ENCODE assay signal across 21 mouse cellular contexts in the genomic region with DNA sequence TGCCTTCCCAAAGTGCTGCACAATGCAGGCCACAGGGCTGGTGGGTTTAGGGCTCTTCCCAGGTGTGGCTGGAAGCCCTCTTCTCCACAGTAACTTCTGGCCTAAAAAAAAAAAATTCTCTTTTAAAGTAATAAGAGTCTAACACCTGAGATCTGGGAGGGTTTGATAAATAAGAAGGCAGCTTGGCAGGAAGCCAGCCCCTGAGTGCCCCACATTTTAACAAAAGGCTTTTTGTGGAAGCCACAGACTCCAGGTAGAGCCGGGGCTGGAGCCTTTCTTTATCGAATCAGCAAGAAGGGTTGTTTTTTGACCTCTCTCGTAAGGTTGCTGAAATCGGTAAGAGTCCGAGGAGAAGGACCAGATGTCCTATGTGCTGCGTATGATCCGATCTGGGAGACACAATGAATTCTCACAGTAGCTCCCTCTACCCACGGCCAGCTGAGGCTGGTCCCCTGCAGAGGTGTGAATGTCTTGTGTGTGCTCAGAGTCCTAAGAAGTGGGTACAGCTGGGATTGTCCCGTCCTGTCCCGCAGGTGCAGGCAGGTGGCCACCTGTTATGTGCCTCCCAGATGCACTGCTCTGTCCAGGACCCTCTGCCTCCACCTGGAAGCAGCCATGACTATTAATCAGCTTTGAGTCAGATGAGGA. TPM values are rescaled to one million over a fixed set of nuclear protein-coding genes. Genes with fewer than 3 reads are reported as not detected.
DNase-seq lines count a peak whose midpoint lies in the region; ATAC-seq and TF ChIP-seq lines count a peak whose summit lies in the region.
"Had no signal": no experiment of that assay in that cellular context is flagged by ENCODE, and none has a peak within 500 bp of the region (broad histone marks: within the 10 kb centered on the region; RNA-seq: fewer than 3 reads in every experiment).

No protein-coding gene starts in this region.

- no peak for TF ChIP-seq POLR2A in kidney, adult 2 months (IDR thresholded peaks at IDR 0.05; ENCODE audit: low read depth, low read length)

- H3K27me3 ChIP-seq in kidney, embryonic 16.5 days (ENCODE audit: insufficient read depth, low read length): 0 out of 2 replicates have a peak, but pooled peaks cover 2% of the 10 kb centered on the region
- H3K27me3 ChIP-seq in kidney, adult 2 months (replicated peaks; ENCODE audit: control insufficient read depth, insufficient read depth, low read length): no peaks in the 10 kb centered on the region
- no peaks in the 10 kb centered on the region for H3K27me3 ChIP-seq in intestine, postnatal 0 days (replicated peaks; ENCODE audit: control insufficient read depth, insufficient read depth, low read length)
- no peaks in the 10 kb centered on the region for H3K27me3 ChIP-seq in stomach, postnatal 0 days (ENCODE audit: control insufficient read depth, insufficient read depth, low read length)
- peaks cover 3% of the 10 kb centered on the region; the same call in 1 of the 2 replicates for H3K27me3 ChIP-seq in forebrain, embryonic 15.5 days

- H3K9me3 ChIP-seq in kidney, embryonic 16.5 days (ENCODE audit: low read length): no peaks in the 10 kb centered on the region
- no peaks in the 10 kb centered on the region for H3K9me3 ChIP-seq in intestine, postnatal 0 days (ENCODE audit: control insufficient read depth)
- no peaks in the 10 kb centered on the region for H3K9me3 ChIP-seq in stomach, postnatal 0 days (ENCODE audit: control insufficient read depth, low read length)
- no peaks in the 10 kb centered on the region for H3K9me3 ChIP-seq in forebrain, embryonic 15.5 days
- H3K9me3 ChIP-seq: limb, embryonic 13.5 days; midbrain, embryonic 13.5 days had no signal

- no peak overlapping the region for H3K4me2 ChIP-seq in kidney, embryonic 16.5 days (replicated peaks; ENCODE audit: low read depth, low read length)
- H3K4me2 ChIP-seq in intestine, postnatal 0 days (replicated peaks; ENCODE audit: low read depth): peak overlapping the region; percentile 37
- no peak overlapping the region for H3K4me2 ChIP-seq in stomach, postnatal 0 days (replicated peaks; ENCODE audit: low read depth)
- H3K4me2 ChIP-seq in forebrain, embryonic 15.5 days (replicated peaks): no peak overlapping the region
- H3K4me2 ChIP-seq: heart, embryonic 11.5 days; limb, embryonic 13.5 days; midbrain, embryonic 13.5 days had no signal

- no peaks in the 10 kb centered on the region for H3K36me3 ChIP-seq in kidney, embryonic 16.5 days (ENCODE audit: insufficient read depth, low read length)
- no peaks in the 10 kb centered on the region for H3K36me3 ChIP-seq in kidney, adult 2 months (ENCODE audit: control insufficient read depth, insufficient read depth, low read length)
- no peaks in the 10 kb centered on the region for H3K36me3 ChIP-seq in intestine, postnatal 0 days (ENCODE audit: control insufficient read depth, insufficient read depth)
- no peaks in the 10 kb centered on the region for H3K36me3 ChIP-seq in stomach, postnatal 0 days (ENCODE audit: control insufficient read depth, insufficient read depth, low read length)
- no peaks in the 10 kb centered on the region for H3K36me3 ChIP-seq in forebrain, embryonic 15.5 days
- H3K36me3 ChIP-seq: limb, embryonic 13.5 days; midbrain, embryonic 13.5 days had no signal

- TF ChIP-seq EP300 in stomach, postnatal 0 days (optimal IDR thresholded peaks at IDR 0.05): no peak

- WGBS in kidney, embryonic 16.5 days: 62% methylated on average over 10 of the region's 10 CpGs
- 75% methylated on average over 10 of the region's 10 CpGs for WGBS in kidney, adult 2 months
- 22% methylated on average over 10 of the region's 10 CpGs for WGBS in intestine, postnatal 0 days
- WGBS in stomach, postnatal 0 days: 31% methylated on average over 10 of the region's 10 CpGs
- WGBS in forebrain, embryonic 15.5 days: 60% methylated on average over 10 of the region's 10 CpGs

- DNase-seq in kidney, adult 2 months: no peak
- DNase-seq in right cerebral cortex, postnatal 25 days: peak; percentile 1
- no peak for DNase-seq in right cerebral cortex, postnatal 14 days
- DNase-seq in stomach, postnatal 0 days (ENCODE audit: low spot score): peak; percentile 80
- DNase-seq: adrenal gland, postnatal 10 days; cerebellum, adult 2 months; gastrocnemius, adult 2 months; heart, postnatal 36 days; retina, postnatal 1 day; thymus, adult 2 months had no signal

- peaks cover 3% of the 10 kb centered on the region for H3K4me1 ChIP-seq in kidney, embryonic 16.5 days (ENCODE audit: insufficient read depth, low read length)
- H3K4me1 ChIP-seq in kidney, adult 2 months (ENCODE audit: control insufficient read depth, insufficient read depth, low read length): peaks cover 5% of the 10 kb centered on the region; the same call in 1 of the 2 replicates
- peaks cover 12% of the 10 kb centered on the region; the same call in 1 of the 2 replicates for H3K4me1 ChIP-seq in intestine, postnatal 0 days (replicated peaks; ENCODE audit: control insufficient read depth, insufficient read depth, low read length)
- H3K4me1 ChIP-seq in stomach, postnatal 0 days (replicated peaks; ENCODE audit: control insufficient read depth, insufficient read depth): no peaks in the 10 kb centered on the region
- no peaks in the 10 kb centered on the region for H3K4me1 ChIP-seq in forebrain, embryonic 15.5 days
- H3K4me1 ChIP-seq: midbrain, embryonic 13.5 days had no signal

- H3K9ac ChIP-seq in kidney, embryonic 16.5 days (replicated peaks; ENCODE audit: low read length): no peak overlapping the region
- H3K9ac ChIP-seq in intestine, postnatal 0 days (ENCODE audit: low read depth, low read length): no peak overlapping the region
- no peak overlapping the region for H3K9ac ChIP-seq in stomach, postnatal 0 days (ENCODE audit: low read length)
- H3K9ac ChIP-seq in forebrain, embryonic 15.5 days (replicated peaks): no peak overlapping the region
- H3K9ac ChIP-seq: limb, embryonic 13.5 days; midbrain, embryonic 13.5 days had no signal

- TF ChIP-seq CTCF in kidney, adult 2 months (conservative IDR thresholded peaks at IDR 0.05; ENCODE audit: insufficient read depth, insufficient read length, low read depth, low read length): no peak
- no peak for TF ChIP-seq CTCF in intestine, postnatal 0 days (IDR thresholded peaks at IDR 0.05; ENCODE audit: low read depth)
- TF ChIP-seq CTCF in stomach, postnatal 0 days (IDR thresholded peaks at IDR 0.05; ENCODE audit: low read depth): no peak

- H3K27ac ChIP-seq in kidney, embryonic 16.5 days (ENCODE audit: low read length): peak overlapping the region; percentile 6; the same call in 1 of the 2 replicates
- no peak overlapping the region for H3K27ac ChIP-seq in kidney, adult 2 months (ENCODE audit: insufficient read depth, low read depth, low read length)
- H3K27ac ChIP-seq in intestine, postnatal 0 days (ENCODE audit: low read depth, low read length): peak overlapping the region; percentile 90
- peak overlapping the region; percentile 69 for H3K27ac ChIP-seq in stomach, postnatal 0 days (replicated peaks)
- H3K27ac ChIP-seq in forebrain, embryonic 15.5 days (replicated peaks): no peak overlapping the region
- H3K27ac ChIP-seq: gastrocnemius, adult 2 months; hindbrain, postnatal 0 days; limb, embryonic 13.5 days; macrophage; midbrain, embryonic 13.5 days had no signal

- H3K4me3 ChIP-seq in kidney, embryonic 16.5 days (ENCODE audit: low read length): no peak overlapping the region
- no peak overlapping the region for H3K4me3 ChIP-seq in kidney, adult 2 months (ENCODE audit: insufficient read depth, low read depth, low read length)
- no peak overlapping the region for H3K4me3 ChIP-seq in intestine, postnatal 0 days (ENCODE audit: low read depth, low read length)
- no peak overlapping the region for H3K4me3 ChIP-seq in stomach, postnatal 0 days (ENCODE audit: low read depth, low read length)
- no peak overlapping the region for H3K4me3 ChIP-seq in forebrain, embryonic 15.5 days
- H3K4me3 ChIP-seq: gastrocnemius, adult 2 months; limb, embryonic 13.5 days; midbrain, embryonic 13.5 days; myocyte had no signal

- no peak for ATAC-seq in kidney, embryonic 16.5 days (ENCODE audit: low FRiP score, low TSS enrichment)
- ATAC-seq in intestine, postnatal 0 days: peak; percentile 58
- ATAC-seq in stomach, postnatal 0 days (ENCODE audit: low FRiP score, low TSS enrichment): peak; percentile 45
- ATAC-seq in forebrain, embryonic 15.5 days (replicated peaks): no peak
- ATAC-seq: CD4-positive, CD25-positive, alpha-beta regulatory T cell, adult 4 months; forebrain, embryonic 14.5 days; hindbrain, postnatal 0 days; midbrain, embryonic 13.5 days had no signal

RNA-seq across cellular contexts. Expression of a gene that starts 6.2 kb away (rescaled TPM):
- polyA plus RNA-seq in kidney, embryonic 16.5 days (2015; fragmentation: Nextera tagmentation; extraction: Ambion mirVana): 9.0 and 10.5 TPM in 2 replicates
- polyA plus RNA-seq in kidney, adult 2 months (2012; rRNA removed): 25.5 TPM in 2 replicates
- polyA plus RNA-seq in intestine, postnatal 0 days (2015; fragmentation: Nextera tagmentation; extraction: Ambion mirVana): 48.6 and 56.7 TPM in 2 replicates
- polyA plus RNA-seq in stomach, postnatal 0 days (2015; fragmentation: Nextera tagmentation; extraction: Ambion mirVana): 27.4 and 29.6 TPM in 2 replicates
- polyA plus RNA-seq in forebrain, embryonic 15.5 days (2015; fragmentation: Nextera tagmentation; extraction: Ambion mirVana): not detected in 2 replicates
- polyA plus RNA-seq: CD4-positive, CD25-positive, alpha-beta regulatory T cell, adult 4 months; cerebellum, adult 2 months; forebrain, embryonic 14.5 days; hindbrain, postnatal 0 days; midbrain, embryonic 13.5 days had no signal

Comparison
In these comparisons a context has a peak if more than half of its experiments do, and no peak if none do; other contexts are left out.
1. H3K27ac ChIP-seq: peak in kidney, embryonic 16.5 days (single experiment), intestine, postnatal 0 days (single experiment) and stomach, postnatal 0 days (single experiment); none in kidney, adult 2 months (single experiment) and forebrain, embryonic 15.5 days (single experiment).
2. DNase-seq: peak in right cerebral cortex, postnatal 25 days (single experiment) and stomach, postnatal 0 days (single experiment); none in kidney, adult 2 months (single experiment) and right cerebral cortex, postnatal 14 days (single experiment).
3. ATAC-seq: peak in intestine, postnatal 0 days (single experiment) and stomach, postnatal 0 days (single experiment); none in kidney, embryonic 16.5 days (single experiment) and forebrain, embryonic 15.5 days (single experiment).